Mouse (Mus musculus) heart, postnatal 10 days (tissue): Measurements from ENCODE around the gene Pla2r1. TPM values are rescaled to one million over a fixed set of nuclear protein-coding genes. Genes with fewer than 3 reads are reported as not detected.
A peak's percentile ranks its signal among the peaks of the same experiment; 100 is the strongest.

Experiments used
- DNase-seq, 2 experiments: peaks; one replicate each; pipeline ENCODE4 v3.0.0; 2021
- intact Hi-C: fragments of 180-260 bp; cut with DNase I; formaldehyde crosslinking; loops from one replicate; pipeline ENCODE4 v1.15.1; 2025
- total RNA-seq, 2 experiments: library from RNA; stranded (reverse); gene quantifications; 2 replicates each; pipeline ENCODE4 v1.2.3; 2021

The Pla2r1 gene
- total RNA-seq: 1 to 10 TPM; 2.1 to 2.4 TPM

DNA sequence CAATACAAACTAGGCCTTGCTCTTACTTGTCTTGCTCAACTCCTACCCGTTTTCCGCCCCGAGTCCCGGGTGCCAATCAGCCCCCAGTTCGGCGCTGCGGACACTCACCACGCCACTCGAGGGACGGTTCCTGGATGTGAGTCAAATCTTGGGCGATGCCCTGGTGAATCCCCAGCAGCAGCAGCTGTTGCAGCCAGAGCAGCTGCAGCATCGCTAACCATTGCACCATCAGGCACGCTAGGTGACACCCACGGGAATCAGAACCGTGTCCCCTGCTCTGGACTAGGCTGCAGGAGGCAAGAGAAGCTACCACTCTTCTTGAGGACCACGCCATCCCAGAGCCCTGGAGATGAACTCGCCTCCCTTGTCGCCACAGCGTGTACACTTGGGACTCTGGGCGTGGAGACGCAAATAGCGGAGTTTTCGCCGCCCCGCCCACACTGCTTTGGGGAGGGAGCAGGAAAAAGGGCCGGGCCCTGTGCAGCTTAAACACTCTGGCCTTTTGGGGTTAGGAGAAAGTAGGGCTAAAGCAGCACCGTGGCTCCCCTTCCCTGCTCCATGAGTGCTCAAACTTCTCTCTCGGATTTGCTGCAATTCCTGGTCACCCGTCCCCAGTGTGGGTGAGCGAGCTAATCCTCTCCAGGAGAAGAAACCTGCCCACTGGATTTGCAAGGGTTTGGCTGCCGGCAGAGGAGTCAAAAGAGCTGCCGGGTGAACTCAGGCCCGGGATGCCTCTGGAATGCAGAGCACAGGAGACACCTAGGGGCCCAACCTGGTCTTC is at the start of gene Pla2r1:
Pla2r1 (minus strand) TSS at position 407 of the 781 bp plus-strand sequence.
- intact Hi-C loops: no loop called here
- DNase-seq: peak; percentile 72 to 76

GRCm38 (mm10) chr2:60601326-60601725 is 48.2 kb upstream of the Pla2r1 start:
- no peak for DNase-seq
- intact Hi-C loops: no loop called here

- intact Hi-C loops: no loop called here
- no peak for DNase-seq
Measured at GRCm38 (mm10) chr2:60600863-60601262, 47.8 kb upstream of the Pla2r1 start.

GRCm38 (mm10) chr2:60583416-60583815 is 30.3 kb upstream of the Pla2r1 start:
- intact Hi-C loops: no loop called here
- DNase-seq: no peak

DNA sequence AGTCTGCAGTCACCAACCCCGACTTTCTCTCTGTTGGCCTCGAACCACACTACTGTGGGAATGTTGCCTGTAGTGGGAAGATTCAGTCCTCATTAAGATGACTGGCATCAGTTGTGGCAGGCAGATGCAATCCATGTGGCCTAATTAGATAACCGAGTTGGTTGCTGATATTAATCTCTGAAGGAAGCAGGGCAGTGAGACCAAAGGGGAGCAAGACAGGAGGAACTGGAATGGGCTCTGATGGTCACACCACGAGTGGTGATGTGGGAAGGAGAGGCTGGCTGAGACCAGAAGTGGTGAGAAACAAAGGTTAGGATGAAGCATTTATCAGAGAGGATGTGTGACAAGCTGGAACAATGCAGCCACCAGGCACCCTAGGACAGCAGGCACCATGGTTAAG is 1.5 kb upstream of the Pla2r1 start:
- DNase-seq: no peak
- intact Hi-C loops: no loop called here

GRCm38 (mm10) chr2:60552177-60552901 is 769 bp downstream of the Pla2r1 start:
- DNase-seq: peak in 1 of 2 experiments; percentile 14
- intact Hi-C loops: no loop called here

GRCm38 (mm10) chr2:60551673-60552072 is 1.4 kb downstream of the Pla2r1 start:
- intact Hi-C loops: no loop called here
- DNase-seq: peak in 1 of 2 experiments; percentile 4

GRCm38 (mm10) chr2:60550521-60550920 is 2.6 kb downstream of the Pla2r1 start:
- no peak for DNase-seq
- intact Hi-C loops: no loop called here

- intact Hi-C loops: no loop called here
- DNase-seq: no peak
Measured at GRCm38 (mm10) chr2:60549851-60550250, 3.3 kb downstream of the Pla2r1 start.

GRCm38 (mm10) chr2:60546082-60546481 is 7.0 kb downstream of the Pla2r1 start:
- intact Hi-C loops: no loop called here
- no peak for DNase-seq

GRCm38 (mm10) chr2:60544006-60544405 is 9.1 kb downstream of the Pla2r1 start:
- no peak for DNase-seq
- intact Hi-C loops: no loop called here

DNA sequence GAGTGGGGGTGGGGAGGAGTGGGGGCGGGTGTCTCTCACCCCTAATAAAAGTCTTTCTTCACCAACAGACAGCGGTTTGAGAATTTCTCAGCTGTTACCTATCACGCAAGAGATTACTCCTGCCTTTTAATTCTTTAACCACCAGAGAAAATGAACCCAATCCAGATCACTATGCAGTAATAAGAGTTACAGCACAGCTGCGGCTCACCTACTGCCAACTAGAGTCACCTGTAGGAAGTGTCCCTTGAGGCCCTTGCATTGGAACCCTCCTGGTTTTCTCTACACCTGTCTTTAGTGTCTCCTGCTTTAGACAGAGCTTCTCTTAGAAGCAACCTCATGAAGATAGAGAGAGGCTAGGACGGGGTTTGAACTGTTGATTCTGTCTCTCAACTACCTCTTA is 11.4 kb downstream of the Pla2r1 start:
- no peak for DNase-seq
- intact Hi-C loops: no loop called here

GRCm38 (mm10) chr2:60540346-60540745 is 12.8 kb downstream of the Pla2r1 start:
- no peak for DNase-seq
- intact Hi-C loops: no loop called here

DNA sequence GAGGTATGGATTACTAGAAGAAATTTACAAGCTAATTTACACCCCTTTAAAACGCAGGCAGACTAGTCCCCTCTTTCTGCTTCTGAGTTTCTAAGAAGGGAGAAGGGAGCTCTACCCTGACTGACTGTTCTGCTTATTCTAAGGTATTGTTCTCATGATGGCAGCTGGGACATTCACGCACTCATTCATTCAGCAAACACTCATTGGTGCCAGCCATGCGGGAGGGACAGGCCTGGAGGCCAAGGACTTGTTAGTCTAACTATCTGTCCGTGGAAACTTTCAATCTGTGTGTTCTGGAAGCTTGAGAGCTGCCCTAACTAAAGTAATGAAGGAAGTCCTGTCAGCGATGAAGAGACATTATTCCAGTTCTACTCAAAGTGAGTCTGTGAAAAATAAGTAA is 14.4 kb downstream of the Pla2r1 start:
- intact Hi-C loops: no loop called here
- DNase-seq: no peak

DNA sequence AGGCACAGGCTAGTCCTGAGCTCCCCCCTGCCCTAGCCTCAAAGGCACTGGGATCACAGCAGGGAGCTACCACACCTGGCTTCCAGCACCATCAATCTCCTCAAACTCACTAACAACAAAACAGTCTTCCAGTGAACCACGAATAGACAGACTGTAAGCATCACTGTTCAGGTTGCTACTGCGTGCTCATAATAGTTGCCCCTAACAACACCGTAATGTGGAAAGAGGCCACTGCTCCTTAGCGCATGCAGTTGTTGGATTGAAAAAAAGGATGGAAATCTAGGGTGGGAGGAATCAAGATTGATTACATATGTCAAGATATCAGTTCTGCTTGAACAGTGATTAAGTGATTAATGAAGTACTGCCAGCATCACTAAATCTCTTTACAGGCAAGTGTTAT is 14.8 kb downstream of the Pla2r1 start:
- intact Hi-C loops: no loop called here
- DNase-seq: no peak

- intact Hi-C loops: no loop called here
- DNase-seq: no peak
Measured at GRCm38 (mm10) chr2:60534755-60535154, 18.4 kb downstream of the Pla2r1 start.

DNA sequence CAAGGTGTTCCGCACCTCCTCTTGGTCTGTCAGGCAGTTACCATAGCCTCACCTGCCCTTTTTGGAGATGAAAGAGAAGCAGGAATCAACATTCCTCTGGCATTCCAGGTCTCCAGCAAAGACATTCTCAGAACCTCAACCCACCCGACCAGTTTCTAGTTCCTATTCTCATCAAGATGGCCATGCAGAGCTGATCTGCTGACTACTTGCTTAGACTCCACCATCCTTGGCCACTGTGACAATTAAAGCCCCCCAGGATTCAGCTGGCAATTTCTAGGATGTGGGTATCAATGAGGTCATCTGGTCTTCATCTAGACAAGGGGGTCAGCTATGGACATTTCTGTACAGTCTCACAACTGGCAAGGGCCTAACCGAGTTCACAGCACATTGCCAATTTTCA is 20.1 kb downstream of the Pla2r1 start:
- DNase-seq: no peak
- intact Hi-C loops: no loop called here

DNA sequence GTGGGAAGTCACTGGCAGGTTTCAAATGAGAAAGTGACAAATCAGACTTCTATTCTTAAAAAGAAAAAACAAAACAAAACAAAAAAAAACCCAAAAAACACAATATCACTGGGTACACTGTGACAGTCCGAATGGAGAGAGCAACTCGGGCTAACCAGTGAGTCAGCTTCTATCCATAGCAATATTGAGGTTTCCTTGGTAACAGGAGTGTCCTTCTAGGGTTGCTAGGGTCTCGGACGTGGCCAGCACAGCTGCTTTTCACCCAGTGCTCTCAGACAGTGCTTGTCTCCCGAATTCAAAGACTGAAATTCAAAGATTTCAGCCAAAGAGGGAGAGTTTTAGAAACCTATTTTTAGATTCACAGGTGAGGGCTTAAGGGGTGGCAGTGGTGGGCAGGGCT is 20.6 kb downstream of the Pla2r1 start:
- no peak for DNase-seq
- intact Hi-C loops: no loop called here

DNA sequence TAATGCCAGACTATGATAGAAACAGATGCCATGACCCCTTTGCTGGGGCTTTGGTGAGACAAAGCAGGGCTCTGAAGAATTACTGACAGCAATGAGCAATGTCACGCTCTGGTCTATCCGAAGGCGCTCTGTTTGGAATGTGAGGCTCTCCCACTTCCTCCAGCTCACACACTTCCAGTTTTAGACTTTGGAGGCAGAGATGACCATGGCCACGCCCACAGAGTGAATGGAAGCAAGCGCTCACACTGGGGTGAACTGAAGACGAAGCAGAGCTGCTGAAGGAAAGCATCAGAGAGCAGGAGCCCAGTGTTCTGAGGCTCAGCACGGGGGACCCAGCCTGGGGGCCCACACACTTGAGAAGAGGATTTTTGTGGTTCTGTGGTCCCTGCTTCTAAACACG is 37.3 kb downstream of the Pla2r1 start:
- DNase-seq: peak in 1 of 2 experiments; percentile 24
- intact Hi-C loops: no loop called here

GRCm38 (mm10) chr2:60514863-60515262 is 38.2 kb downstream of the Pla2r1 start:
- no peak for DNase-seq
- intact Hi-C loops: no loop called here

DNA sequence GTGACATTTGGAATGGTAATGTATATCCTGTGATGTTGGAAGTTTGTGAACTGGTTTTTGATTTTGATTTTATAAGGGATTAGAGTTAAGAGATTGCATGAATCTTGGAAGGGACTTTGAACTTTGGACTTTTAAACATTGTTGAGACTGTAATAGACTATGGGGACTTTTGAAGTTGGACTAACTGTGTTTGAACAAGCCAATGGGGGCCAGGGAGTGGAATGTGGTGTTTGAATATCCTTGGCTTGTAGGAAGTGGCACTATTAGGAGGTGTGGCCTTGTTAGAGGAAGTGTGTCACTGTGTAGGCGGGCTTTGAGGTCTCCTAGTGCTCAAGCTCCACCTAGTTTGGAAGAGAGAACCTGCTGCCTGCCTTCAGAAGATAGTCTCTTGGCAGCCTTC is 42.4 kb downstream of the Pla2r1 start:
- DNase-seq: no peak
- intact Hi-C loops: no loop called here

DNA sequence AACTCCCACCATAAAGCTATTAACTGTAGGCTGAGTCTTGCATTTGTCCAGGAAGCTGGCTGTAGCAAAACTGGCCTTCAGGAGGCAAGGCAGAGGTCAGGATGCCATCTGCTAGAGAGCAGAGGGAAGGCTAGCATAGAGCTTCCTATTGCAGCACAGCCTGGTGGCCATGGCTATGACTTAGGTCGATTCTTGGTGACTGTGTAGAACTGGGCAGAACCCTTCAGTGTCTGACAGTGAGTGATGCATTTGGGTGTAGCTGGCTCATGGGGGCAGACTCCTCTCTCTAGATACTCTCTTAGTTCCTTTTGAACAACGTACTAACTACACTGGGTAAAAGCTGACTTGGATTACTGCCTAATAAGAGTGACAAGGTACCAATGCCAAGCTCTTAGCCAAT is 48.0 kb downstream of the Pla2r1 start:
- no peak for DNase-seq
- intact Hi-C loops: no loop called here
